Mouse (Mus musculus): ENCODE measurements around the gene Eif4a2.
A peak's percentile ranks its signal among the peaks of the same experiment; 100 is the strongest.

Gene Eif4a2

DNA sequence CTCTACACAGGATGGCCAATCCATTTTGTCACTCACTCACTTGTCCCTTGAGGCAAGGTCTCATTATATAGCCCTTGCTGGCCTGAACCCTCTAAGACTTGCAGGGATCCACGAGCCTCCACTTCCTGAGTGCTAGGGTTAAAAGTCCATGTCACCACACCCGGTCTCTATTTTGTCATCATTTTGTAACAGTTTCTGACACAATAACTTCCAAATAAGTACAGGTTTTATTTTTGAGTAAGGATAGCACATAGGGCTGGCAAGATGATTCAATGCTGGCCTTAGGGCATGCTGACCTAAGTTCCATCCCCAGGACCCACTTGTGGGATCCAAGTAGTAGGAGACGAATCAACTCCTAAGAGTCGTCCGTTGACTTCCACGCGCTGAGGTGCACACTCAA is 1.1 kb upstream of the Eif4a2 start:
- DNase-seq = no peak

GRCm38 (mm10) chr16:23107946-23108759 is 909 bp downstream of the Eif4a2 start:
- peak; percentile 83 to 89 for DNase-seq

- no peak for DNase-seq
These were observed 1.7 kb downstream of the Eif4a2 start for GRCm38 (mm10) chr16:23108943-23109342.

DNA sequence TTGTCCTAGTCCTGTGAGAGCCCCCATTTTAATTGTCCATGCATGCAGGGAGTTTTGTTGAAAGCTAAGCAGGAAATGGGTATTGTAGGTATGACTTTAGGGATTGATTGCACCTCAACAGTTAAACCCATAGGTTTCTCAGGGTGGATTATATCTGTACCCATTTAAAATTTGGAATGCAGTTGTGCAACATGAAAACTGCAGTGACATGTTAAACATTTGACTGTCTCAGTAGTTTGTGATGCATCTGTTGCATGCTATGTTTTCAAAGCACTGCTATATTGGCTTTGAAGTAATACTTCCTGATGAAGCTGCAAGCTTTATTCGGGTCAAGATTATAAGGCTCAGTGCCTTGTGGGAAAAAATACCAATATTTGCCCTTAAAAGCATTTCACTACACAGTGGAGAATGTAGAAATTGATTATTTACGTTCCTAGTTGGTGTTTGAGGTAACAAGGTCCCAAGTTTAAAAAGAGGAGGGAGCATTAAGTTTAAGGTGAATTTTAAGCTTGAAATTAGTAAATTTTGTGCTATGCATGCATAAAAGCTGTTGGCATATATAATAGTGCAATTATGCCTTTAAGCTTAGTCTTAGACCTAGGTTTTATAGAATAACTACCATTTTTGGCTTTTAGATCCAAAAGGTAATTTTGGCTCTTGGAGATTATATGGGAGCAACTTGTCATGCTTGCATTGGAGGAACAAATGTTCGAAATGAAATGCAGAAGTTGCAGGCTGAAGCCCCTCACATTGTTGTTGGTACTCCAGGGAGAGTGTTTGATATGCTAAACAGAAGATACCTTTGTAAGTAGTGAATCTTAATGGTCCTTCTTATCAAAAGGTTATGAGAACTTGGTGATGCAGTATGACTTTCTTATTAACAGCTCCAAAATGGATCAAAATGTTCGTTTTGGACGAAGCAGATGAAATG is 2.4 kb downstream of the Eif4a2 start:
- DNase-seq = no peak

DNA sequence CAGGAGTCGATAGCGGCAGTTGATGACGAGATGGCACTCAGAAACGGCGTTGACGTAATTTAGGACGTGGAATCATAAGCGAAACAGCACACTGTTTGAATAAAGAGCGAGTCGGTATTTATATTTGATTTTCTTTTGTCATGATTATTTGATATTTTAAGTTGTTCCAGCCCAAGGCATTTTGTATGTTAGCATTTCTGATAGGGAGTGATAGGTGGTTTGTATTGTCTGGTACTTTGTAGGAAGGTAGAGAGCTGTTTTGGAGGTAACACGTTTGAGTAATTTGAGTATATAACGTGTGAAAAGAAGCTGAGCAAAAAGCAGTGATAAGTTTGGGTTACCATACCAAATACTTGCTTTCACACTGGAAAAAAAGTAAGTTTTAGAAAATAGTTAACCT is 5.1 kb downstream of the Eif4a2 start:
- no peak for DNase-seq

DNA sequence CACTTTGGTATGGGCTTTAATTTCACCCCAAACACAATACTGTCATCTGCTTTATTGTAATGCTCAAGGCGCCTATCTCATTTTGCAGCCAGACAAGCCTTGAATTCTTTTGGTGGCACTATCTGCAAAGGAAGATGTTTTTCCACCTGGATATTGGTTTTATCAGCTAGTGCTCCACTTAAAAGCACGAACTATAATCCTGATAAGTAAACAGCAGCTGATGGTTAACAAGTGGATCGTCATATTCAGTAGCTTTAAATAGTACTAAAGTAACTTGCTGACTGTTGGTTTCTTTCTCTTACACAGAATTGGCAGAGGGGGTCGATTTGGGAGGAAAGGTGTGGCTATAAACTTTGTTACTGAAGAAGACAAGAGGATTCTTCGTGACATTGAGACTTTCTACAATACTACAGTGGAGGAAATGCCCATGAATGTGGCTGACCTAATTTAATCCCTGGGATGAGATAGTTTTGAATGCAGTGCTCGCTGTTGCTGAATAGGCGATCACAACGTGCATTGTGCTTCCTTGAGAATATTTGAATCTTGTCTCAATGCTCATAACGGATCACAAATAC is 5.7 kb downstream of the Eif4a2 start:
- no peak for DNase-seq

DNA sequence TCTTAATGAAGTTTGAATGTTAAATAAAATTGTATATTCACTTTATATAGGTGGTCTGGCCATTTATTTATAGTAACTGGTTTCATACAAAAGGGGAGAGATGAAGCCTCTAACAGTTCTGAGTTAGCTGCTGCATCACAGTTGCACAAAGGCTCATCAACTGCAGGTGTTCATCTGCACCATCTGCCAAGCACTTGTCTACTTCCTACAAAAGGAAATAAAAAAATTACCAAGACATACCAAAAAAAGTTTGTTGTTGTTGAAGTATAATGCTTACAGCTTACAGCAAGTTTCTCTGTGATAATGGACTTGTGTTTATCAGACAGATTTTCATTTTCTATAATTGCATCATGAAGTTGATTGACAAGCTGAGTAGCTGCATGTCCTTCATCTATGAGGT is 6.7 kb downstream of the Eif4a2 start:
- DNase-seq = no peak

DNA sequence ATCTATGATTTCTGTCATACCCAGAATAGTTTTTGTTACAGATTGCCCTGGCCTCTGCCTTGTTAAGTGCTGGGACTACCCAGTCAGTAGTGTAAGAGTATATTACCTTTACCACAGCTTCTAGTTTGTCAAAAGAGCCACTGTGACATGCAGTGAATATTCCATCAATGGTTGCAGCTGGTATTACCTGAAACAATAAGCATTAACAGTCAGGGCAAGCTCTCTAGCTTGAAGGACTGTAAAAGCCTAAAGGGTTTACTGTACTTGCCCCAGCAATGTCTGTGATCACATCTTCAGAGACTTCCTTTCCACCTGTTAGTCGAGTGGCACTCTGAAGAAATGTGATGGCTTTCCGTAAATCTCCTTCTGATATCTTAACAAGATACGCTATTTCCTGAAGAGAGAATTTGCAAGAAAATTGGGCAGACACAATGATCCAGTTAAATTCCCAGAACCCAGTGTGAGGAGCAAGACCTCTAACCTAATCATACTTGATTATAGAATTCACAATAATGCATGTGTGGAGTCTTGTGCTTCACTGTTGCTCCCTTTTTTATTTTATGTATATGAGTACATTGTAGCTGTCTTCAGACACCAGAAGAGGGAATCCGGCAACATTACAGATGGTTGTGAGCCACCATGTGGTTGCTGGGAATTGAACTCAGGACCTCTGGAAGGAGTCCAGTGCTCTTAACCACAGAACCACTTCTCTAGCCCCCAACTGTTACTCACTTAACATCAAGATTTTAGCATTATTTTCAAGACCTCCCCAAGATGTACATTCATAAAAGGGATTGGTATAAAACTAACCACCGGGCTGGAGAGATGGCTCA is 7.3 kb downstream of the Eif4a2 start:
- no peak for DNase-seq

DNA sequence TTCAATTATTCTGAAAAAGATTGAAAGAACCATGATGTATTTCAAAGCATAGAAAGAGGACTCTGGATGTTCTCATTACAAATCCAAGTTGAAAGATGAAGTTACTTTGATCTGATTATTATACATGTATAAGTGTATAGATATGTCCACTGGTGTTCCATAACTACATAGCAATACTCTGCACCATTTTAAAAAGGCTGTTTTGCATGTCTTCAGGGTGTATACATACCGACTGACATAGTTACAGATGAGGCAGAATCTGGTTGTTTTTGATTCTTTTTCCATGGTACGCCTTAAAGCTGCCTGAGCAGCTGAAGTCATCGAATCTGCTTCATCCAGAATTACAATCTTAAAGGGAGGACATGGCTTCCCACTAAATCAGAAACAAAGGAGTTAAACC is 8.2 kb downstream of the Eif4a2 start:
- DNase-seq = no peak

- DNase-seq = no peak
These were observed 9.9 kb downstream of the Eif4a2 start for GRCm38 (mm10) chr16:23117173-23117572.

GRCm38 (mm10) chr16:23122446-23122845 is 15.2 kb downstream of the Eif4a2 start:
- no peak for DNase-seq

- DNase-seq = no peak
These were observed 15.9 kb downstream of the Eif4a2 start for GRCm38 (mm10) chr16:23123104-23123503.

DNA sequence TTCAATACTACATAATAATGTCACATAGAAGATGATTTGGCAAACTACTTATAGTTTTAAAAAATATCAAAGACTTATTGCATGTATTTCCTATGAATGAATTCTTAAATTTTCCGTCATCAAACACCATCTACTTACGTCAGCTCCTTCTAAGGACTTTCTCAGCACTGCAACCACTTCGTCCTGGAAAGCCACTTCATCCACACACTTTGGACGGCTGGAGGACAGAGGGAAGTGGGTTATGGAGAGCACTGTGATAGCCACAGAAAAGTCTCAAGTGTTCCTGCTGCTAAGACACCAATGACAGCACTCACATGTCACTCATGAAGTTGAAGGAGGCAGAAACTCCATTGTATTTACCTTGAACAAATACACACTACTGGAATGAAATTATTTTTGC is 17.2 kb downstream of the Eif4a2 start:
- no peak for DNase-seq

- DNase-seq = no peak
These were observed 20.0 kb downstream of the Eif4a2 start for GRCm38 (mm10) chr16:23127311-23127672.

GRCm38 (mm10) chr16:23127673-23128375 is 20.6 kb downstream of the Eif4a2 start, which contains the start of gene Rfc4:
Rfc4 (minus strand) TSS chr16:23127737.
- peak; percentile 90 to 91 for DNase-seq

GRCm38 (mm10) chr16:23130303-23130702 is 23.1 kb downstream of the Eif4a2 start:
- DNase-seq = no peak

- DNase-seq = no peak
These were observed 25.1 kb downstream of the Eif4a2 start for GRCm38 (mm10) chr16:23132336-23132735.

DNA sequence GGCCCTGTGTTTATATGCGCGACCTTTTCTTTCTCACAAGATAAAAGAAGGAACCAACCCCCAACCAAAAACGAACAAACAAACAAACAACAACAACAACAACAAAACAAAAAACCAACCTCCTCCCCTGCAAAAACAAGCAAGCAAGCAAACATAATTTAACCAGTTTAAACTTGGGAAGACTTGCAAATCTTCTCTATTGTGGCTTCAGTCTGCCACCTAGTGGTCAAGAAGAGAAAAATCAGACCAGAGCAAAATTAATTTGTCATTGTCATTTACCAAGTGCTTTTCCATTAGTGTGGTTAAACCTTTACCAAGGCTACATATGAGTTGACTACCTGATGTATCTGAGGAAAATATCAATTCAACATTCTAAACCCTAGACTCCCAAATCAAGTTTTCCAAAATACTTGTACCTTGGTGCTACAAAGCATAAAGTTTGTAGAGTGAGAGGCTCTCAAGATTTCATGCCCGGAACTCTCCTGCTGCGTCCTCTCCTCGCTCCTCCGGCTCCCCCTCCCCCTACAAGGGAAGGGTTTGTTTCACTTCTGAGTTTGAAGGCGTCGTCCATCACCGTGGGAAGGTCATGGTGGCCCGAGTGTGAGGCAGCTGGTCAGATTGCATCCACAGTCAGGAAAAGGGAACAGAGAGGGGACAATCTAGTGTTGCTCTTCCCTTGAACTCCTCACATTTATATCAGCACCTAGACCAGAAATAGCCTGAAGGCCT is 28.3 kb downstream of the Eif4a2 start:
- DNase-seq = no peak

- no peak for DNase-seq
These were observed 29.2 kb downstream of the Eif4a2 start for GRCm38 (mm10) chr16:23136406-23136970.

- no peak for DNase-seq
These were observed 33.7 kb downstream of the Eif4a2 start for GRCm38 (mm10) chr16:23140911-23141310.

DNA sequence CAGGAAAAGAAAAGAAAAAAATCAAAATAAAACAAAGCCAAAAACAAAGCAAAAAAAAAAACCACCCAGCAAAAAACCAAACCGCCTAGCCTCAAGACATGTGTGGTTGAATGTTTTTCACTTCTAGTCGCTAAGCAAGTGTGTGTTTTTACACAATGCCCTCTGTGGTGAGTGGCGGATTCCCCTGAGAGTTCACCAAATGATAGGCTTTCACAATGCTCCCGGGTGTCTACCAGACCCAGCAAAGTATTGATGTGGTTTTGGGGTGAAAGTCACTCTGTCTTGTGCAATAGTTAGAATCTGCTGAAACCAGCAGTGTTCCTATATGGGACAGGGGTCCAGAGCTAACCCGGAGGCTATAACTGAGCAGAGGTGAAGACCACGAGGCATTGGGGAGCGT is 37.1 kb downstream of the Eif4a2 start:
- DNase-seq = peak; percentile 27 to 49
